Mouse (Mus musculus) kidney, postnatal 0 days (tissue): ENCODE results near the gene Ubxn6. TPM values are rescaled to one million over a fixed set of nuclear protein-coding genes. Genes with fewer than 3 reads are reported as not detected.

Experiments
- ATAC-seq: fragments of 200-750 bp; cut with Nextera tagmentation; replicated peaks from 2 replicates; pipeline ENCODE4 v1.8.0; 2017; ENCODE audit warnings: low read depth, moderate number of reproducible peaks, moderate TSS enrichment, moderate library complexity; ENCODE audit not compliant: low FRiP score
- DNase-seq: peaks from one replicate; pipeline ENCODE4 v3.0.0-alpha.2; 2016; ENCODE audit warnings: low spot score
- H3K27ac ChIP-seq: fragments of 300-500 bp; sonication (generic); 2 replicates; pipeline ENCODE4 v1.5.1; 2014; ENCODE audit warnings: mild to moderate bottlenecking
- H3K27me3 ChIP-seq: fragments of 300-500 bp; sonication (generic); 2 replicates; pipeline ENCODE4 v1.6.1; 2014; ENCODE audit warnings: low read length, mixed read lengths; ENCODE audit not compliant: insufficient read depth
- H3K36me3 ChIP-seq: fragments of 300-500 bp; sonication (generic); 2 replicates; pipeline ENCODE4 v1.6.1; 2014; ENCODE audit warnings: low read length, mixed read lengths; ENCODE audit not compliant: insufficient read depth
- H3K4me1 ChIP-seq: fragments of 300-500 bp; sonication (generic); replicated peaks from 2 replicates; pipeline ENCODE4 v1.6.1; 2014; ENCODE audit warnings: antibody characterized with exemption, low read length, mixed read lengths; ENCODE audit not compliant: insufficient read depth
- H3K4me2 ChIP-seq: fragments of 300-500 bp; sonication (generic); 2 replicates; pipeline ENCODE4 v1.6.1; 2014; ENCODE audit warnings: mild to moderate bottlenecking, low read length, moderate library complexity, mixed read lengths
- H3K4me3 ChIP-seq: fragments of 300-500 bp; sonication (generic); replicated peaks from 2 replicates; pipeline ENCODE4 v1.5.1; 2014; ENCODE audit warnings: low read depth, low read length
- H3K9ac ChIP-seq: fragments of 300-500 bp; sonication (generic); 2 replicates; pipeline ENCODE4 v1.6.1; 2014; ENCODE audit warnings: low read depth, low read length
- H3K9me3 ChIP-seq: fragments of 300-500 bp; sonication (generic); replicated peaks from 2 replicates; pipeline ENCODE4 v1.6.1; 2016; ENCODE audit warnings: low read length, inconsistent platforms, mixed read lengths
- CTCF ChIP-seq: IDR thresholded peaks from 2 replicates; pipeline ENCODE4 v1.5.1; 2016; ENCODE audit warnings: antibody characterized with exemption, low read depth, mild to moderate bottlenecking, moderate library complexity
- WGBS: fragments of 180-500 bp; shearing (Covaris S2); extraction: QIAGEN DNeasy Blood & Tissue Kit; methylation state at CpG from one replicate; pipeline ENCODE4 v1.1.7; 2014; 5-methylcytosine and 5-hydroxymethylcytosine counted together
- polyA plus RNA-seq: library from polyadenylated mRNA; unstranded; fragments of >200 nt; fragmentation: Nextera tagmentation; extraction: Ambion mirVana; gene quantifications from 2 replicates; pipeline ENCODE4 v1.2.1, GENCODE M21; 2015

Gene Ubxn6
- polyA plus RNA-seq, 1 experiment from 2014 or later: 54.4 TPM

DNA sequence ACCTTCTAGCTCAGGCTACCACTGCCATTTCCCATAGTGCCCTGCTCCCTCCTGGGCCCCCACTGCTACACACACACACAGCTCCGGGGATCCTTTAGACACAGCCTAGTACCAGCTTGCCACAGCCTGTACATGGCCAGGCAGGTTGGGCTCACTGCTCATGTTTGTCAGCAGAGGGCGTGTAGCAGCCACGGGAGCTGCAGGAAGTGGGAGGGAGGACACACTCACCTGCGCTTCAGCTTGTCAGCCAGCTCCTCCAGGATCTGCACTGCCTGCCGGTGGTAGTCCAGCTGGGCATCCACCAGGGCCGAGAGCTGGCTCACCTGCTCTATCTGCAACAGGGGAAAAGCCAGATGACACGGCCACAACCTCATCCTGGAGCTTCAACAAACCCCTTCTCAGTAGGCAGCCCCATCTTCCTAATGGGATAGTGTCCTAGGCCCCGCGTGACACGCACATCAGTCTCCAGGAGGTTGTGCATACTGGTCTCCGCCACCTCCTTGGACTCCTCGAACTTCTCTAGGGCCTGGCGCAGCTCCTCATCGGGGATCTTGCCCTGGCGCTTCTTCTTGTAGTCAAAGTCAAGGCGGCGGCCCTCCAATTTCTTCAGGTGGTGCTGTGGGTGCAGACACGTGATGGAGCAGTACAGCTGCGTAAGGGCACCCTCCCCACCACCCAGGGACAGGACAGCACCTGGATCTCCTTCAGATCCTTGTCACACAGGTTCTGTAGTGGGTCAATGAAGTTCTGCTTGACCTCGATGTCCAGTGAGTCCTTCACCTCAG is 56.3 kb downstream of the Ubxn6 start:
- peak; percentile 45 for DNase-seq
- Histone ChIP-seq H3K4me1 (no peaks in the 10 kb centered on the region; the same call in 1 of the 2 replicates), H3K27ac (no peak overlapping the region), H3K9ac (no peak overlapping the region), H3K4me2 (no peak overlapping the region), H3K36me3 (peaks cover 55% of the 10 kb centered on the region), H3K4me3 (no peak overlapping the region), H3K27me3 (no peaks in the 10 kb centered on the region), H3K9me3 (no peaks in the 10 kb centered on the region)
- peak; percentile 52 for ATAC-seq
- peak; percentile 67 for TF ChIP-seq CTCF
- WGBS: 65% methylated on average over 20 of the region's 20 CpGs

DNA sequence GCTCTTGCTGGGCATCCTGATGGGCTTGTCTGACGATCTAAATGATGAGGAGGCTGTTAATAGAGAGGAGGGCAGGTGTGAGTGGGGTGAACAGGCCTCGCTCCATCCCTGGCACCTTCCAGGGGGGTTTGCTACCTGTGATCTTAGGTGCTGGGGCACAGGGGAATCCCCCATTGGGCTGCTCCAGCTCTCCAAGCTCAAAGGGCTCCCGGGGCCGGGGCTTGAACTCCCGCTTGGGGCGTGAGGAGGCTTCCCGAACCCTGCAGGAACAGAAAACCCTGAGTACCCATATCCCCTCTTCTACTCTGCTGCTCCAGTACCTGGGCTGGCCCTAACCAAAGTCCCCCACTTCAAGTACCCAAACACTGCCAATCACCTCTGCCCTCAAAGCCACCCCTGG is 57.0 kb downstream of the Ubxn6 start:
- Histone ChIP-seq H3K4me1 (no peaks in the 10 kb centered on the region; the same call in 1 of the 2 replicates), H3K4me3 (no peak overlapping the region), H3K36me3 (peaks cover 55% of the 10 kb centered on the region), H3K9ac (no peak overlapping the region), H3K27ac (no peak overlapping the region), H3K27me3 (no peaks in the 10 kb centered on the region), H3K4me2 (no peak overlapping the region), H3K9me3 (no peaks in the 10 kb centered on the region)
- ATAC-seq (no peak), DNase-seq (no peak)
- WGBS: 92% methylated on average over 6 of the region's 7 CpGs
- no peak for TF ChIP-seq CTCF

Other genes starting within 250 kb of the Ubxn6 start
- gene Zfp119a, start 196.1 kb downstream of the Ubxn6 start, polyA plus RNA-seq: 10.8 and 12.0 TPM in 2 replicates
- gene Zfp959, start 182.9 kb downstream of the Ubxn6 start, polyA plus RNA-seq: 10.8 and 13.0 TPM in 2 replicates
- 8.1 and 10.6 TPM in 2 replicates for gene Zfp119b, start 125.5 kb downstream of the Ubxn6 start, polyA plus RNA-seq
- gene Ebi3, start 122.4 kb downstream of the Ubxn6 start, polyA plus RNA-seq: 1.6 and 1.8 TPM in 2 replicates
- 21.1 and 22.4 TPM in 2 replicates for gene Yju2, start 115.9 kb downstream of the Ubxn6 start, polyA plus RNA-seq
- 54.2 and 56.6 TPM in 2 replicates for gene Shd, start 104.6 kb downstream of the Ubxn6 start, polyA plus RNA-seq
- 6.7 and 7.2 TPM in 2 replicates for gene Fsd1, start 88.5 kb downstream of the Ubxn6 start, polyA plus RNA-seq
- gene Stap2, start 69.4 kb downstream of the Ubxn6 start, polyA plus RNA-seq: 21.8 and 22.0 TPM in 2 replicates
- gene Mpnd, start 69.3 kb downstream of the Ubxn6 start, polyA plus RNA-seq: 75.6 and 83.9 TPM in 2 replicates
- 115 and 129 TPM in 2 replicates for gene Sh3gl1, start 38.4 kb downstream of the Ubxn6 start, polyA plus RNA-seq
- 11.1 and 11.2 TPM in 2 replicates for gene Chaf1a, start 34.6 kb downstream of the Ubxn6 start, polyA plus RNA-seq
- 77.5 and 85.0 TPM in 2 replicates for gene Hdgfl2, start 4.6 kb upstream of the Ubxn6 start, polyA plus RNA-seq
- gene Plin4, start 34.8 kb upstream of the Ubxn6 start, polyA plus RNA-seq: 0.08 and 0.09 TPM in 2 replicates
- 1.2 and 1.3 TPM in 2 replicates for gene Plin5, start 42.6 kb upstream of the Ubxn6 start, polyA plus RNA-seq
- 1.7 and 1.9 TPM in 2 replicates for gene Lrg1, start 47.0 kb upstream of the Ubxn6 start, polyA plus RNA-seq
- gene Sema6b, start 65.3 kb upstream of the Ubxn6 start, polyA plus RNA-seq: 0.87 and 1.2 TPM in 2 replicates
- gene Tnfaip8l1, start 87.4 kb upstream of the Ubxn6 start, polyA plus RNA-seq: 7.4 and 7.8 TPM in 2 replicates
- gene Mydgf, start 108.9 kb upstream of the Ubxn6 start, polyA plus RNA-seq: 83.0 and 85.0 TPM in 2 replicates
- gene Dpp9, start 143.9 kb upstream of the Ubxn6 start, polyA plus RNA-seq: 22.1 and 25.2 TPM in 2 replicates
- 11.7 TPM in 2 replicates for gene Fem1a, start 181.8 kb upstream of the Ubxn6 start, polyA plus RNA-seq
- gene Ticam1, start 201.8 kb upstream of the Ubxn6 start, polyA plus RNA-seq: 6.9 and 7.7 TPM in 2 replicates
- 69.6 and 75.2 TPM in 2 replicates for gene Plin3, start 217.8 kb upstream of the Ubxn6 start, polyA plus RNA-seq
- not detected in 2 replicates for gene Arrdc5, start 225.3 kb upstream of the Ubxn6 start, polyA plus RNA-seq
- 54.3 and 67.3 TPM in 2 replicates for gene Uhrf1, start 228.3 kb upstream of the Ubxn6 start, polyA plus RNA-seq